Mouse (Mus musculus) cerebellum, postnatal 25 days (tissue): ENCODE measurements around the gene Cldn2.
"Not testable (repeated sequence)": the region's sequence is repeated elsewhere in the genome, so short reads cannot be mapped to it uniquely, and the experiment has no call there.

Source experiments
- DNase-seq, 2 experiments: peaks; one replicate each; pipeline ENCODE4 v3.0.0; 2021; ENCODE audit warnings: mixed read lengths in 2 of 2

Gene Cldn2

DNA sequence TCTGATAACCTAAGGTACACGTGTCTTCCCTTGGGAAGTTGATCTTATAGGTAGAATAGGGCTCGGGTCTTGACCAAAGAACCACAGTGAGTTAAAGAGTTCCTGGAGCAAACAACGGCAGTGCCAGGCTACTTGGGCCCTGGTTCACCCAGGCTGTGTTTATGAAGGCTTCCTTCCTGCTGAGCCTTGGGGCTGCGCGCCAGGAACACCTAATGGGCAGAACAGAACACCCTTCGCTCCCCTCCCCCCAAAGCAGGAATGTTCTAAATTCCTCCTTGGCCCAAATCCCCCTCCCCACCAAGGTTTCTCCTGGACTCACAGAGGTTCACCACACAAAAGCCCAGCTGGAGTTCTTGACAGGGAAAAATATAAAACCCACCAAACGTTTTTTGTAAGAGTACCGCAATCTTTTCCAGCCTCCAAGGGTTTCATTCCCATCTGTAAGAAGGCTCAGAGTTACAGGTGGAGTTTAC lies at the start of gene Cldn2:
Gene Cldn2 (plus strand): TSS at position 423 of the 473 bp plus-strand sequence.
- no peak for DNase-seq

DNA sequence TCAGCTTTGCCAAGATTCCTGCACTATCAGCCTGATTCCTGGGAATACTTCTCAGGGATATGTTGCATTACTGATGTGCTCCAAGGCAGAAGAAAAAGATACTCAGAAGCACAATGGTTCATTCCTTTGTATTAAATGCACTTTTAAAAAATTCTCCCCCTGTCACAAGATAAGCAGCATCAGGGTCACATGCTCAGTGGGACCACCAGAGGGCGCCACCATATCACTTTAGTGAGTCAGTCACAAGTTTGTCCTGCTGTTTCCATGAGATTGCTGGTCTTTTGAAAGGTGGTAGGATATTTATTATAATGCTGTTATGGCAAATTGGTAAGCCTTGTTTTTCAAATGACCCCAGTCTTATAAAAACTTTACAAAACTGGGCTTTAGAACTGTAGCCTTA lies 48.8 kb upstream of the Cldn2 start:
- peak; percentile 41 to 75 for DNase-seq

DNA sequence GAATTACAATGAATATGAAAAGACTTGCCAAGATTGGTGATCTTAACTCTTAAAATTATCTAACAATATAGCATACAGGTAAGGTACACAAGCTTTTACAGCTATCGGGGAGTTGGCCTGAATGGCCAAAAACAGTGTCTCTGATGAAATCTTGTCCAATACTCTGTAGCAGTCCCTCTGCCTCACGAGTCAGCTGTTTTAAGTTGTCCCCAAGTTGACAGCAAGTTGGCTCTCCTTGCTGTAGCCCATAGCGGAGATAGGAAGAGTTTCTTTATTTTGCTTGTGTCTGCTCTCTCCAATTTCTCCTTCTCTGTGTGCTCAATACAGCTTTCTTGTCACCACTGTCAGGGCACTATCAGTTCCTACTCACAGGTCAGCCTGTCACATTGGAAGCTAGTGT lies 42.0 kb upstream of the Cldn2 start:
- DNase-seq, result not testable (repeated sequence)

DNA sequence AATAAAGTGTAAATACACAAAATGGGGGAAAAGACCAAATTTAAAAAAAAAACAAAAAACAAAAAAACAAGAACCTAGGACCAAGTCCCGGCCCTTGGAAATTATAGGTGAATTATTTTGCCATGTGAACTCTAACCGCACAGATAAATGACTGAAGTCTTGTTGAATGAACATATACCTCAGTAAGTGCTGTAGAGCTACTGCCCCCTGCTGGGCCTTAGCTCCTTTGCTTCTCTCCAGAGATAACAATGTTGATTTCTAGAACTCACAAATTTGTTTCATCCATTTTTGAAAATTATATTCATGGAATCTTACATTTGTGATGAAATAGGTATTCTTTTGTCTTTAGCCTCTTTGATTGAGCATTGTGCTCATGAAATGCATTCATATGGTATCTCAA lies 38.1 kb upstream of the Cldn2 start:
- peak in 1 of 2 experiments; percentile 41 for DNase-seq

DNA sequence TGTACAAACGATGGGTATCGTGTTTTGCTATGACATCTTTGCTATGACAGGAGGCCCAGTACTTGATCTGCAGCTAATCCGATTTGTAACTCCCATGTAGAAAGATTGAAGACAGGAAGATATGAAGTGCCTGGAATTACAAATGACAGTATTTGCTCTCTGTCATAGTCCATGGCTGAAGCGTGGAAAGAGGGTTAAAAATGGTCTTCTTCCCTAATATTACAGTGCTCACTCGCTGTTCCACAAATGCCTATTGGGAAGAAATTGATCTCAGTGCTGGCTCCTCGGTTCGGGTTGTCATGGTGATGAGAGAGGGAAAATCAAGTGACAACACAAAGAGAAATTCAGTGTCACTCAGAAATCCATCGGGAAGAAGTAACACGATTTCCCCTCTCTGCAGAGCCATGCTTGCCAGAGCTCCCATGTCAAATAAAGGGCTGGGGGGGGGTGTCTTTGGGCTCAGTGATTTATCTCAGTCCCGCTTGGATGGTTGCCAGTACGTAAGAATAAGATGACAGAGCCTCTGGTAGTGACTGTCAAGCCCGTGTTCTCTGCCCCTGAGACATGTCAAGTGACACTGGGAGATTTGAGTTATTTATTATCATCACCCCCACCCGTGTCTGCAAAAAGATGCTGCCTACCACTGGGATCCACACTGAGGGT lies 30.5 kb upstream of the Cldn2 start:
- no peak for DNase-seq

DNA sequence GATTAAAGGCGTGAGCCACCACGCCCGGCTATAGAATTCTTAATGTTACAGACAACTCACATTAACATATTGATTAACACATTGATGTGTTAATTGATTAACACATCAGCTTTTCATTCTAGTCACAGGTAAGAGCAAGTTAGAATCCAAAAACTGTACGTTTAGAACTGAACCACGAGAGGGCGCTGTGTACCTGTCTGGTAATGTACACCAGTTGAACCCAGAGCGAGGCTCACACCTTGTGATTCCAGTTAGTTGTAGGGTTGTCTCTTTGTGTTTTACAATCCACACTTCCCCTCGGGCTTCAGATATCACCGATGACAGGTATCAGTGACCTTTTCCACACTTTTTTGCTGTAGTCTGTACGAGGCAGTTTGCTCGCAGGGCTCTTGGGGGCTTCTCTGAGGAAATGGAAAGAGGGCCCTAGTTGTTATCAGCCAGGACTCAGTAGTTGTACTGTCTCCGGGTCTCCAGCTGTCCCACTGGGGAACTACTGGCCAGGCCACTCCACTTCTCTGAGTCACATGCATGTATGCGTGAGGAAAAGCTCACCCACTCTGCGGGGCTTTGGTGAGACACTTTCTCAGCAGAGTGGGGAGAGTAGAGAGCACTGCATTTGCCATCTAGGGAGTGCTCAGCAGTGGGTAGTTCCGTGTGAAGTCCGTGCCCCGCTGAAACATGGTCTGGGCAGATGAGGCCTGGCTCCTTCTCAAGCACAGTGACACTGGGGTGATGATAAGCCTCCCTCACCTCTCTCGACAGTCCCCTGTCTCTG lies 26.1 kb upstream of the Cldn2 start:
- DNase-seq, result peak; percentile 30 to 72

DNA sequence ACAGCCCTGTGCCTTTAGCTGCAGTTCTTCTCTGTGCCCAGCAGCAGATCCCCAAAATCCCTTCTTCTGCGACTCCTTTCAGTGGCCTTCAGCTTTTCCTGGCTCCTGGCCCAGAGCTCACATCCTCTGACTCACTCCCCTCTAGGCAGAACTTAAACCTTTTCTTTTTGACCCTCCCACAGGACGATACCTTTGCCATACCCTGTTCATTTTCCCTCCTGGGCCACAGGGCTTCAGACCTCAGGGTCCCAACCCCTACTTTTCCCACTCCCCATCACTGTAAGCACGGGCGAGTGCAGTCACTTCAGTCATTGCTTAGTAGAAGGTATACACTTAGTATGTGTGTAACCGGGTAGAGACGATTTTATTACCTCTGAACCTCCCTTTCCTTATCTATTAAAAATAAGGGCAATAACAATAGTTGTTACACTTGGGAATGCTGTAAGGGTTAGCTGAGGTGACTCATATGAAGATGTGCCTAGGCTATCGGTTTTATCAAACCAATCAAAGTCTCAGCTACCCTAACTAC lies 25.5 kb upstream of the Cldn2 start:
- peak in 1 of 2 experiments; percentile 10 for DNase-seq

DNA sequence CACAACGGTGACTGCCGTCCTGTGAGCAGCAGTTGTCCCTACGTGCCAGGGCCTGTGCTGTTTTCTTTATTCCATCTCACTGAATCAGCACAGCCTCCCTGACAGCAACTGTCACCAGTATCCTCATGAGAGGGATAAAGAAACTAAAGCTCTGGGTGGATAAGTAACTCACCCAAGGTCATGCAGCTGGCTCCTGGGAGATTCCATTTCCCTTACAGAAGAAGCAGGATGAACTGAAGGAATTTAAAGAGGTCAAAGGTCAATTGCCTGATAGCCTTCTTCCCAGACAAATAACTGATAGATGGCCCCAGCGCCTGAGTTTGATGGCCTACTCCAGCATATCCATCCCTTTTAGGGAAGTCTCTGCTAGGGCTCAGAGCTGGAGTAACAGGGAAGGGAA lies 23.3 kb upstream of the Cldn2 start:
- DNase-seq, result no peak

DNA sequence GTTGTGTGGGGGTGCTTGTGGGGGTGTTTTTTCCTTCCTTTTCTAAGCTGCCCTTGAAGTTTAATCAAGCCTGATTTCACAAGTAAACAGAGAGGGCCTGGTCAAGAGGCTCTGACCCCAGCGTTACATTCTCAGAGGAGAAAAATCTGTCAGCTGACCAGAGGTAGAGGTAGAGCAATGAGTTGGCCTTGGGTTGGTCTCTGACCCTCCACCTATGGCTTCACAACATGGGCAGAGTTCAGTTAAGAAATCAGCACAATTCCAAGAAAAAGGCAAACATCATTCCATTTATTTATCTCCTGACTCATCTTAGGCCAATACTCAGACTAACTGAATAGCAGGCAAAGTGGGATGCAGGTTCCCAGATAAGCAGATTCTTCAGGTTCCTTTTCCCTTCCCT lies 21.7 kb upstream of the Cldn2 start:
- DNase-seq, result no peak

DNA sequence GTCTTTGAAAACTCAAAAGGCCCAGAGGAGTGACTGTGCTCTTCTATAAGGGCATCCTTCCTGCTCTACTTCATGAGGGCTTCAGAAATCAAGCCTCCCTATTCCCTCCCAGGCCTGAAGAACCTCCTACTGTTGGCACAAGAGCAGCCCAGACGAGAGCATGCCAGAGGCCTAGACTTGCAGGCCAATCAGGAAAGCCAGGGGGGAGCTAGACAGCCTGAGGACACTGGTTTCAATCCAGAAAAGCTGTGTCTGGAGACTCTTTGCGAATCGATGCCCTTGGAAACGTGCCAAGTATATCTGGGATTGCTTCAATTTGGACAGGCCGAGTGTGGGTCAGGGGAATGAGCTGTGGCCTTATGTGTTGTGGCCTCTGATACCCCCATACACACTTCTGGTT lies 21.2 kb upstream of the Cldn2 start:
- DNase-seq, result no peak

DNA sequence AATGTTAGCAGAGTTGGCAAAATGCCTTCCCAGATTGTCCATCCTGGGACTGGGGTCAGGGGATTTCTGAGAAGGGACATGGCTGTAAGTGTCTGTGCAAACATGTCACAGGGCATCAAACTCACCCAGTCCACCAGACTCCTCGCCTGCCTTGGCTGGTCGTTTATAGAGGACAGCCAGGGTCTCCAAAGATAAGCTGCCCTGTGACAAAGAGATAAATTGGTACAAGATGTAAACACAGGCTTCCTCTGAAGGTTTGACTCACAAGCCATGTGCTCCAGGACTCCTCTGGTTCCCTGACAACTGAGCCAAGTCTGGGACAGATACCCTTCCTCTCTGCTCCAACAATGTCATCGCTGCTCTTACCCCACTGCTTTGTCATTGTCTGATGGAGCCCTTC lies 19.6 kb upstream of the Cldn2 start:
- no peak for DNase-seq

DNA sequence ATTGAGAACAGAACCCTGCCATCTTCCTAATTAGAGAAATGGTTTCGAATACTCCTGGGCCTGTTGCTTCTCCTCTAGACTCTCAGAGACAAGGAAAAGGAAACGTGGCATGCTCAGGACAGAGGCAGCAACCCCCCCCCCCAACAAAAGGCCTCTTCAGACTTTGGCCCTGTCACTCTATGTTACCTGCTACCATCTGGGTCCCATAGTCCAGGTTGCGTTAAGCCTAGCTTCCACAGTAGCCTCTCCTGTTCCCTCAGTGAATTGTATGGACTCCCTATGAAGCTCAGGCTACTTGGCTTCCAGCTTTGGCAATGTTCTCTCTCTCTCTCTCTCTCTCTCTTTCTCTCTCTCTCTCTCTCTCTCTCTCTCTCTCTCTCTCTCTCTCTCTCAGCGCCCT lies 19.1 kb upstream of the Cldn2 start:
- no peak for DNase-seq

DNA sequence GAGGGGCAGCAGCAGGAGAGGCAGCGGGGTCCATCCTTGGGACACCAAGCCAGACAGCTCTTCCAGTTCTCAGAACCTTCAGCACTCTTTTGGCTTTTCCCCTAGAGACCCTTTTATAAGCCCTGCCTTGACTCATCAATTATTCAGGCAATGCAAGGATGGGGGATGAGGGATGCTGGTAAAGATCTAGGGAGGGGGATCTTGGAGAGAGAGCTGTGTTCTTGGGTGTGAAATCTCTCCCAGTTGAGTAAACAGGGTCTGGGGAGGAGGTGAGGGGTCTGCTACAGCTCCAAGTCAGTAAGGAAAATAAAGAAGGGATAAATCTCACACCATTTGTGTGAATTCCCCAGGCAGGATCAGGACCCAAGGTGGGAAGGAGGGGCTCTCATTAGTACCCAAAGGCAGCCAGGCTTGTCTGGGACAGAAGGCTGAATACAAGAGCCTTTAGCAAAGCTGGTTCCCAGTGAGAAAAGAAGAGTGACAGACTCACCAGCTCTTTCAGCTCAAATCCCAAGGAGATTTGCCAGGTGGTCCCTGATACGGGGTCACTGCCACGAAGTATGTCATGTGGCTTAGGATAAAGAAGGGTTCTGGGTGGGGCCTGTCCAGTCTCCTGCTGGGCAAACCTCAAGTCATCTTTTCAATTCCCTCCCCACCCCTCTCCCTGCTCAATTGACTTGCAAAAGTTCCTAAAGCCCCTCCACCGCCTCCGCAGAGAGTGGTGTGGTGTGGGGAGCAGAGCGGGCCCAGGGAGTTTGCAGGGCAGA lies 18.2 kb upstream of the Cldn2 start, which contains the start of gene Ripply1:
Gene Ripply1 (minus strand): TSS at position 76 of the 767 bp plus-strand sequence.
- DNase-seq, result no peak

DNA sequence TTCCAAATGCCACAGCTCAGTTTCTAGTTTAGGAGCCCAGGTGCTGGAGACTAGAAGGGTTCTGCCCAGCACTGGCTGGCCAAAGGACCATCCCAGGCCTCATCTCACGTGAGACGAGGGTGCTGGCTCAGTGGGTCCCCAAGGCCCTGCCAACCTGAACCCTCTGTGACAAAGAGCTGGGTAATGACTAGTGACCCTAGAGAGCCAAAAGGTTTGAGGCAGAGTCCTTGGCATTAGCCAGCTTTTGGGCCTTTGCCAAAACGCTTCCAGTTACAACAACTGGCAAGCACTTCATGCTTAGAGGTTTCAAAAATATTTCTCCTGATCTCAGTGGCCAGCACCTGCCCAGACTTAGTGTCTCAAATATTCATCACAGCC lies 17.6 kb upstream of the Cldn2 start:
- no peak for DNase-seq

DNA sequence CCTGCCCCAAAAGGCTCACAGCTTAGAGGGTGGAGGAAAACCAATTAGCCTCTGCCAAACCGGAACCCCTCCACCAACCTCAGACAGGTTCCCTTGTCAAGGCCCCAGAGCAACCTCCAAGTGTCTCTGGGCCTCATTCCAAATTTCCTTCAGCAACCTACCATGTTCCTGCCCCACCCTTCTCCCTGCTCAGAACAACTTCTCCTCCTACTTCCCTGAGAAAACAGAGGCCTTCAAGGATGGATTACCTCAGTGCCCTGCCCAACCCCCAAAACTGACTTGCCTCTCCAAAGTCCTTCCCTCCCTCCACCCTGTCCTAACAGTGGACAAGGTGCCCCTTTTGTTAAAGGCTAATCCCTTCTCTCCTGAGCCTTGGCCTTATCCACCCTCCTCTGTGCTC lies 14.9 kb upstream of the Cldn2 start:
- DNase-seq, result no peak

DNA sequence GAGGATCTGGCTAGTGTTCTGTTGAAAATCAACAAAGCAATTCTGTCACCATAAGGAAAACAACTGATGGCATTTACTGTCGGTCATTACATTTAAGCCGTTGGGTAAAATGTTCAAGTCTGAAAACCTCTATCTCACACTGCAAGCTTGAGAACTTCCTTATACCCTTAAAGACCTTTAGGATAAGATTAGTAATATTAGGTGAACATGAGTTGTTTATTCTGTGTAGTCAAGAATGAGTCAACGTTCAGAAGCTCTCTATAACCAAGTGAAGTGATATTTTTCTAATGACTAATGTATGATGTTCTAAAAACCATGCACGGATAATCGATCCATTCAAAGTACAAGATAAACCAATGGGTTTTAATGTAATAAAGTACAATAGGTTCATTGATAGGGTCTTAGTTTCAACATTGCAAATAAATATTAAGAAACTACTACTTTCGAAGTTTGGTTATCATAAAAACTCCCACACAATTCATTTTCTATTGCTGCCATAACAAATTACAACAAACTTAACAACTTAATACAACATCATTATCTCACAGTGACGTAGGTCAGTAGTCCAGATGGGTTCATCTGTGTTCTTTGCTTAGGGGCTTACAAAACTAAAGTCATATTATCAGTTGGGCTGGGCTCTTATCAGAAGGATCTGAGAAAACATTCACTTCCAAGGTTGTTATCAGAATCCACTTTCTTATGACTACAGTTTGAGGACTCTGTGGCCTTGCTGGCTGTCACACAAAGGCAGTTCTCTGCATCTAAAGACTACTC lies 6.4 kb upstream of the Cldn2 start:
- no peak for DNase-seq

DNA sequence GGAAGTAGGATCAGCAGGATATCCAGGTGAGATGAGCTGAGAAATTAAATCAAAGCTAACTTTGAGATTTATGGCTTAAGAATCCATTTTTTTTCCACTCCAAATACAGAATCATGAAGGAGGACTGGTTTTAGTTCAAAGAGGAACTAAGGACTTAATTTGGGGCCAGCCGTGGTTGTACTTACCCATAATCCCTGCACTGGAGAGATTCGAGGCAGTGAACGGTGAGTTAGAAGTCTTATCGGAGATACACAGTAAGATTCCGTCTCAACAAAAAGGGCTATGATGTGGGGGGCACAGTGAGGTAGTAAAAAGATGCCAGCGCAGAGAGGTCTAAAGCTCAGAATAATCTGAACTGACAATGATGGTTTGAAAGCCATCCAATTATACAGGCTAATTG lies 4.6 kb upstream of the Cldn2 start:
- no peak for DNase-seq

DNA sequence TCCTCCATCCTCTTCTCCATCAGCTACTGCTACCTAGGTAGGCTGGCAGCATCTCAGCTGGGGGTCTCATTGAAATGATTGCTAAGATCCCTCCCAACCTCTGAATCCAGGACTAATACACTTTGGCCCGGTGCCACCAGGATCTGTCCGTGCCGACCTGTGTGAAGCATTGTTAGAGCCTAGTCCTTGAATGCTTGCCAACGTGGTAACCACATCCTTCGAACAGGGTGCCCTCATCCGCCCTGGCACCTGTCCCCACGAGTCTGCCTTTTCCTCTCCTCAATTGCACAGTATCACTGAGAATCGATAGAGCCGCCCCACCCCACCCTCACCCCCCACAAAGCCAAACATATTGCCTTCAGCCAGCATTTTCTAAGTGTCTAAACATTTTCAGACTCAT lies 2.8 kb upstream of the Cldn2 start:
- peak in 1 of 2 experiments; percentile 11 for DNase-seq

DNA sequence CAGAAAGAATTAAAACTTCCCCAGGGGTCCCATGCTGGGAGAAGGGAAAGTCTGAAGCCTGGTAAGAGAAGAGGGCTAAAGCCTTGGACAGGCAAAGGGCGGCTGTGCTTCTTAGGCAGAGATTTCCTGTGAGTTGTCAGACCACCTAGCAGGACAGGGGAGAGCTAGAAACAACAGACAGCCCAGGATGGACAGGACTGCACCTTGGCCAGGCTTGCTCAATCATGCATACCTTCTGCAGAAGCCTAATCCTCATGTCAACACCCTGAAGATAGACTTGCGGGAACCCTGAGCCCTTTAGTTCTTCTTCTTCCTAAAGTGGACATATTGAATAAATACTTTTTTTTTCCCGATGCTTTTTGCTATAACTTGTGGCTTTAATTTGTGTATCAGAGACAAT lies 675 bp upstream of the Cldn2 start:
- DNase-seq, result no peak

DNA sequence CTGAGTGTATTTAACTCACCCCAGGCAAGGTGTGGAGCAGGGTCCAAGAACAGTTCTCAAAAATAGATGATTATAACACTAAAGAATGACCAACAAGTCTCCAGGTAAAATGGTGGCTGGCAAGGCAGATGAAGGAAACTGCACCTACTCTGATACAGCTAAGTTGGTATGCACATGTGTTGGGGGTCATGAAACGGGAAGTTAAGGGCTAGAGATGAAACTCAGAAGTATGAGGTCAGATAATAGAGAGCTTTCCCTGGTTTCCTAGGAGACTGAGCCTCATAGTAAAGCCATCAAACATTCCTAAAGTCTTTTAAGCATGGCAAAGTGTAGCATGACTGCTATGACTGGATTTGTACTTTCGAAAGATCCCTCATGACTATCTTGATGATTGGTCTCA lies 2.4 kb downstream of the Cldn2 start:
- no peak for DNase-seq

DNA sequence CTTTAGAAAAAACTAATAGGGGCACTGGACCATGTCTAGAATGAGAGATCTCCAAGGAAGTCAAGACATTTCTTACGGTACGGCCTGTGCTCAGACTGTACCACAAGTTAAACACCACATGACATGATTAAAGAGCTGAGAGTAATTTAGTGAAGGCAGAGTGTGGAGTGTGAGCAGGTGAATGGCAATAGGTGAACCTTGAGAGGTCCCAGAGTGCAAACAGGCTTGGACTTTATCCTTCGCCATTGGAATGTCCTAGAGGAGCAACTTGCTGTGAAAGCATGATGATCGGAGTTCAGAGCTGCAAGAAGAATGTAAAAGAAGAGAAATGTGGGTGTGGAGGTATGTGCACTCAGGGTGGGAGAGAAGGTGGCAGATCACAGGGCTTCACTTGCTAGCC lies 5.3 kb downstream of the Cldn2 start:
- DNase-seq, result no peak

DNA sequence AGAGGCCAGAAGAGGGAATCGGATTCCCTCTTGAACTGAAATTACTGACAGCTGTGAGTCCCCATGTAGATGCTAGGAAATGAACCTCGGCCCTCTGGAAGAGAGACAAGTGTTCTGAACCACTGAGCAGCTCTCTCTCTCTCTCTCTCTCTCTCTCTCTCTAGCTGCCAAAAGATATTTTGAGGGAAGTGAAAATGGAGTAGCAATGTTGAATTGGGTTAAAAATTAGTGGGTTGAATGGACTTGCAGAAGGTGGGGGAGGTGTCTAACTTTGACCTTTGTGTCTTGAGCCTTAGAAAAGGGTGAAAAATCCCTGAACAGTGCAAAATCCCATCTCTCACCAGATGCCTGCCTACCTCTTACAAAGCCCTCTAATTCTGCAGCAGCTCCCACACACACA lies 6.8 kb downstream of the Cldn2 start:
- no peak for DNase-seq

DNA sequence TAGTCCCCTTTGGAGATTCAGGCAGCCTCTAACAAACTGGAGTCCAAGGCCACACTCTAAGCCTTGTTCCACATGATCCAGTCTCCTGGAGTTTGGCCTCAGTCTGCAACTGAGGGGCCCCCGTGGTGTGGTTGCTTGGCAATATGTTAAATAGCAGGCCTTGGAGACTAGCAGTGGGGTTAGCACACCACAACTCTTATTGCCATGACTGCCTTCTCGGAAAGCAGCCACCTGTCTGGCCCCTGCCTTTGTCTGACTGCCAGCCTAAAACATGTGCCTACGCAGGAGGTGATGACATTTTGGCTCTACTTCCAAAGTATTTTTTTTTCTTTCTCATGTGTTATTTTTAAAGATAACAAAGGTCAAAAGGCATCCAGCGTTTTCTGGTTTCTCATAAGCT lies 7.5 kb downstream of the Cldn2 start:
- peak; percentile 52 to 65 for DNase-seq
